Mouse (Mus musculus) neutrophil, adult 59 days (primary cell): ENCODE data around the gene Polr2h. TPM values are rescaled to one million over a fixed set of nuclear protein-coding genes. Genes with fewer than 3 reads are reported as not detected.

ENCODE experiments used
- total RNA-seq, 2 experiments: library from RNA; stranded (reverse); gene quantifications; 1 replicate in 1 of 2; 2 replicates in 1 of 2; pipeline ENCODE4 v1.2.4; 2023

The Polr2h gene
- 1 to 10 TPM; 9.0 to 9.9 TPM for total RNA-seq

GRCm38 (mm10) chr16:20717181-20717977 is at the start of gene Polr2h, which contains the start of gene Clcn2:
Gene Polr2h, plus strand, starts transcription at chr16:20717665.
Gene Clcn2, minus strand, starts transcription at chr16:20717746.

DNA sequence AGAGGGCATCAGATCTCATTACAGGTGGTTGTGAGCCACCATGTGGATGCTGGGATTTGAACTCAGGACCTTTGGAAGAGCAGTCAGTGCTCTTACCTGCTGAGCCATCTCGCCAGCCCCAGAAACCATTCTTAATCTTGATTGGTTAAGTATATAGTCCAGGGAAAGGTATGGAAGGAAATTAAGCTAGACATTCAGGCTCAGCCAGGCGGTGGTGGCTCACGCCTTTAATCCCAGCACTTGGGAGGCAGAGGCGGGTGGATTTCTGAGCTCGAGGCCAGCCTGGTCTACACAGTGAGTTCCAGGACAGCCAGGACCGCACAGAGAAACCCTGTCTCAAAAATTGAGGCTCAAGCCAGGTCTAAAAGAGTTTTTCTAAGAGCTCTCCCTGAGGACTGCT is 49.5 kb upstream of the Polr2h start, which contains the start of gene Eif4g1:
TSS of gene Eif4g1 (plus strand) at position 301 of the 400 bp plus-strand sequence.

GRCm38 (mm10) chr16:20693111-20693701 is 24.3 kb upstream of the Polr2h start, which contains the start of gene Fam131a:
Gene Fam131a, plus strand, starts transcription at chr16:20693241.

DNA sequence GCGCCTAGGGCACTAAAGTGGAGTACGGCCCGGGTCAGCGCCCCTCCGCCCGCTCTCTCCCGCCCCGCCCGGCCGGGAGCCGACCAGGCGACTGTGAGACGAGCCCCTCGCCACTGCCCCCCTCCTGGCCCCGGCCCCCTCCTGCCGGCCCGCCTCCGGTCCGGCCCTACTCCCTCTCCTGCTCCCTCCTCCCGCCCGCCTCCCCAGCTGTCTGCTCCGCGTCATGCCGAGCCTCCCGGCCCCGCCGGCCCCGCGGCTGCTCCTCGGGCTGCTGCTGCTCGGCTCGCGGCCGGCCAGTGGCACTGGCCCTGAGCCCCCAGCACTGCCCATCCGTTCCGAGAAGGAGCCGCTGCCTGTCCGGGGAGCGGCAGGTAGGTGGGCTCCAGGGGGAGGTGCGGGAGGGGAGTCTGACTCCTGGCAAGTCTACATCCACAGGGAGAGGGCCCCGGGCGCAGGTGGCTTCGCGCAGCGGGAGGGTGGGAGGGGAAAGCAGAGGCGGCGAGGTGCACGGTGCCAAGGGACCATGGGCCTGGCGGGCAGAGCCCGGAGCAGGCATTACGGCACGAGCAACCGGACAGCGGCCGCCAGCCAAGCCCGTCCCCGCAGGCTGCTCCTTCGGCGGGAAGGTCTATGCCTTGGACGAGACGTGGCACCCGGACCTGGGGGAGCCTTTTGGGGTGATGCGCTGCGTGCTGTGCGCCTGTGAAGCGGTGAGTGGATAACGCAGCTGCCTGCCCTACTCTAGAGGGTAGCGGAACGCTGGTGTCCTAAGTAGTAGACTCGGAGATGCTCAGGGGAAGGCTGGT is 15.7 kb downstream of the Polr2h start, which contains the start of gene Chrd:
TSS of gene Chrd (plus strand) at position 203 of the 806 bp plus-strand sequence.

DNA sequence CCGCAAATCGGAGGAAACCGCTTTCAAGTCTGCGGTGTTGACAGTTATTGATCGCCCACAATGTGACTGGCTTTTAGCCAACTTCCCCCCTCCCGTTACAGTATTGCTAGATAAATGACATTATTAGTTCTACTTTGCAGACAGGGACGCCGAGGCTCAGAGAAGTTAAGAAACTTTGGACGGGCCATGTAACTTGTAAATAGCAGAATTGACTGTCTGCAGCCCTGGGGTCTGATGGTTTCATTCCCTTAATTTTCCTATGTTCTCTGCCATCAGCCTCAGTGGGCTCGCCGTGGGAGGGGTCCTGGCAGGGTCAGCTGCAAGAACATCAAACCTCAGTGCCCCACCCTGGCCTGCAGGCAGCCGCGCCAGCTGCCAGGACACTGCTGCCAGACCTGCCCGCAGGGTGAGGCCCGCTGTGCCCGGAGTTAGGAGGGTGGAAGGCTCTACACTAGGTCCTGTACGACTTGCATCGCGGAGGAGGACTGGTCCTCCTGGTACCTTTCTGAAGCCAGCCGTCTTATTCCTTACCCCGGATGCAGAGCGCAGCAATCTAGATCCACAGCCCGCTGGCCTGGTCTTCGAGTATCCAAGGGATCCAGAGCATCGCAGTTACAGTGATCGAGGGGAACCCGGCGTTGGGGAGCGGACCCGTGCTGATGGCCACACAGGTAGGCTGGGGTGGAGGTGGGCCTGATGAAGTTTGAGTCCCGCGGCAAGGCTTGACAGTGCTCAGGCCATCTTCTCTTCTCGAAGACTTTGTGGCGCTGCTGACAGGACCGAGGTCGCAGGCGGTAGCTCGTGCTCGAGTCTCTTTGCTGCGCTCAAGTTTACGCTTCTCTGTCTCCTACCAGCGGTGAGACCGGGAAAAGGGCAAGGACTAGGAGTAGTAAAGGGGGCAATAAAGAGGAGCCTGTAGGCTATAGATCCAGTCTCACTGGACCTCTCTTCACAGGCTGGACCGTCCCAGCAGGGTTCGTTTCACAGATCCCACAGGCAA is 16.6 kb downstream of the Polr2h start, which contains the start of gene Thpo:
TSS of gene Thpo (minus strand) at position 781 of the 1,000 bp plus-strand sequence.

Other genes starting within 250 kb of the Polr2h start
- 10 to 100 TPM; 18.3 to 27.1 TPM for gene Eif2b5, start 218.8 kb upstream of the Polr2h start, total RNA-seq
- 10 to 100 TPM; 26.6 to 29.9 TPM for gene Dvl3, start 200.7 kb upstream of the Polr2h start, total RNA-seq
- gene Ap2m1, start 182.2 kb upstream of the Polr2h start, total RNA-seq = 100 to 1,000 TPM; 193 to 201 TPM
- gene Abcf3, start 169.1 kb upstream of the Polr2h start, total RNA-seq = 10 to 100 TPM; 41.3 to 50.8 TPM
- under 1 TPM in 1 of 2 experiments, not detected in 1; 0.22 TPM for gene Vwa5b2, start 128.2 kb upstream of the Polr2h start, total RNA-seq
- 1 to 10 TPM; 2.8 to 2.9 TPM for gene Eef1akmt4, start 106.1 kb upstream of the Polr2h start, total RNA-seq
- not detected for gene Gm49333, start 106.1 kb upstream of the Polr2h start, total RNA-seq
- gene Alg3, start 105.9 kb upstream of the Polr2h start, total RNA-seq = 1 to 10 TPM; 4.9 to 5.4 TPM
- under 1 TPM; 0.64 to 0.68 TPM for gene Camk2n2, start 96.4 kb upstream of the Polr2h start, total RNA-seq
- not detected for gene Ece2, start 87.8 kb upstream of the Polr2h start, total RNA-seq
- 100 to 1,000 TPM in 1 of 2 experiments, 10 to 100 TPM in 1; 94.0 to 105 TPM for gene Psmd2, start 66.0 kb upstream of the Polr2h start, total RNA-seq
- 100 to 1,000 TPM; 159 to 168 TPM for gene Eif4g1, start 49.4 kb upstream of the Polr2h start, total RNA-seq
- 1 to 10 TPM; 1.0 to 1.2 TPM for gene Fam131a, start 24.4 kb upstream of the Polr2h start, total RNA-seq
- gene Clcn2, start 81 bp downstream of the Polr2h start, total RNA-seq = 1 to 10 TPM; 1.5 to 3.5 TPM
- not detected for gene Chrd, start 15.5 kb downstream of the Polr2h start, total RNA-seq
- gene Thpo, start 16.8 kb downstream of the Polr2h start, total RNA-seq = not detected